Mouse (Mus musculus): ENCODE measurements at regions not wholly inside any gene's neighbourhood (a gene's known extent, or its start where the extent isn't known, plus 50 kb on each side); places are given as distances from the start of the nearest gene placed in this dataset.

GRCm38 (mm10) chr9:85391283-85391682, 64.1 kb upstream of the Tent5a start:
- Histone ChIP-seq H3K9ac (ENCODE audit: low read depth, low read length) (no peak overlapping the region), H3K27me3 (replicated peaks; ENCODE audit: control insufficient read depth, insufficient read depth, low read length) (no peaks in the 10 kb centered on the region), H3K4me1 (replicated peaks; ENCODE audit: control insufficient read depth, insufficient read depth, low read length) (no peaks in the 10 kb centered on the region), H3K4me3 (ENCODE audit: low read depth, low read length) (no peak overlapping the region), H3K9me3 (ENCODE audit: control insufficient read depth) (no peaks in the 10 kb centered on the region), H3K36me3 (ENCODE audit: control insufficient read depth, insufficient read depth) (no peaks in the 10 kb centered on the region), H3K27ac (ENCODE audit: low read depth, low read length) (no peak overlapping the region), H3K4me2 (replicated peaks; ENCODE audit: low read depth) (no peak overlapping the region)
- no peak for TF ChIP-seq CTCF (IDR thresholded peaks at IDR 0.05; ENCODE audit: low read depth)
- WGBS = 93% methylated on average over 2 of the region's 2 CpGs
- no peak for ATAC-seq

DNA sequence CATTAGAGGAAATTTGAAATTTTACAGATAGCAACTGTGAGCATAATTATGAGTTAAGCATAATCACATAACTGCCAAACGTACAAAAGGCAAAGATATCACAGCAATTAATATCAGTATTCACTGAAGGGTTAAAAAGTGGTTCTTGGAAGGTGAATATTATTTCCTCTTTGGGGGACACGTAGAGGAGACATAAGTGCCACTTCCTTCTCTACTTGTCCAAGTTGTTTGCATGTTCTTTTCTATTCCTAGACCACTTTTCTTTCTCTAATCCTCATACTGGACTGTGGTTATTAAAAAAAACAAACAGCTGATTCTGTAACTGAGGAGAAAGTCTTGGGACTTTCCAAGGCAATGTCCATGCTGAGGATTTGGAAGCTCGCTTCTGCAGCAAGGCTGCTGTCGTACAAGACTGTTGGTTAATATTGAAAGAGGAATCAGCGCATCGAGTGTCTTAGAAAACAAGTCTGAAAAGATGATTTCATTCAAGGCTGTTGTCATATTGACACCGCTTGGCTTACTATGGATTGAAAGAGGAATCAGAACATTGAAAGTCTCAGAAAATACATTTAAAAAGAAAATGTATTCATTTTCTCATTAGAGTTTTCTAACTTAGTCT, 61.7 kb upstream of the Tent5a start:
- Histone ChIP-seq H3K27ac (ENCODE audit: low read depth, low read length) (no peak overlapping the region), H3K9me3 (ENCODE audit: control insufficient read depth) (no peaks in the 10 kb centered on the region), H3K4me2 (replicated peaks; ENCODE audit: low read depth) (no peak overlapping the region), H3K27me3 (replicated peaks; ENCODE audit: control insufficient read depth, insufficient read depth, low read length) (no peaks in the 10 kb centered on the region), H3K4me3 (ENCODE audit: low read depth, low read length) (no peak overlapping the region), H3K4me1 (replicated peaks; ENCODE audit: control insufficient read depth, insufficient read depth, low read length) (no peaks in the 10 kb centered on the region), H3K9ac (ENCODE audit: low read depth, low read length) (no peak overlapping the region), H3K36me3 (ENCODE audit: control insufficient read depth, insufficient read depth) (no peaks in the 10 kb centered on the region)
- no peak for ATAC-seq
- TF ChIP-seq CTCF (IDR thresholded peaks at IDR 0.05; ENCODE audit: low read depth) = no peak
- WGBS = 69% methylated on average over 7 of the region's 7 CpGs

DNA sequence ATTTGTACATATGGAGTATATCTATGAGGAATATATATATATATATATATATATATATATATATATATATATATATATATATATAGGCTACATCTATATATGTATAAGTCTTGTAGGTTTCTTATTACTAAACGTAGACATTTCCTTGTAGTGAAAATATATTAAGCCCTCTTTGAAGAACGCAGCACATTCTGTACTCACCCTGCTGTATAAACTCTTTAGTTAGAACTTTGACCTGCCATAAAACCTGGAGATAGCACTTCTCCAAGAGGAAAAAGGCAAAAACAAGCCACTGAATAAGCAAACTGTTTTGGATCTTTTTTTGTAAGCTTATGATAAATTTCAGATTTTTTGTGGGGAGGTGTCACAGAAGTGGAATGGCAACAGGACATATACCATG, 55.3 kb upstream of the Tent5a start:
- no peaks in the 10 kb centered on the region for H3K36me3 ChIP-seq (ENCODE audit: control insufficient read depth, insufficient read depth)
- H3K9ac ChIP-seq (ENCODE audit: low read depth, low read length) = no peak overlapping the region
- H3K27ac ChIP-seq (ENCODE audit: low read depth, low read length) = no peak overlapping the region; the same call in 1 of the 2 replicates
- 0 out of 2 replicates have a peak, but pooled peaks cover 4% of the 10 kb centered on the region for H3K4me1 ChIP-seq (replicated peaks; ENCODE audit: control insufficient read depth, insufficient read depth, low read length)
- H3K4me2 ChIP-seq (replicated peaks; ENCODE audit: low read depth) = no peak overlapping the region
- peak; percentile 83 for ATAC-seq
- H3K9me3 ChIP-seq (ENCODE audit: control insufficient read depth) = no peaks in the 10 kb centered on the region
- no peaks in the 10 kb centered on the region for H3K27me3 ChIP-seq (replicated peaks; ENCODE audit: control insufficient read depth, insufficient read depth, low read length)
- H3K4me3 ChIP-seq (ENCODE audit: low read depth, low read length) = no peak overlapping the region
- TF ChIP-seq CTCF (IDR thresholded peaks at IDR 0.05; ENCODE audit: low read depth) = no peak
- WGBS = 31% methylated on average over 2 of the region's 2 CpGs

GRCm38 (mm10) chr9:85380756-85381155, 53.6 kb upstream of the Tent5a start:
- Histone ChIP-seq H3K4me2 (replicated peaks; ENCODE audit: low read depth) (no peak overlapping the region), H3K4me1 (replicated peaks; ENCODE audit: control insufficient read depth, insufficient read depth, low read length) (0 out of 2 replicates have a peak, but pooled peaks cover 4% of the 10 kb centered on the region), H3K9ac (ENCODE audit: low read depth, low read length) (no peak overlapping the region), H3K36me3 (ENCODE audit: control insufficient read depth, insufficient read depth) (no peaks in the 10 kb centered on the region), H3K27me3 (replicated peaks; ENCODE audit: control insufficient read depth, insufficient read depth, low read length) (no peaks in the 10 kb centered on the region), H3K4me3 (ENCODE audit: low read depth, low read length) (no peak overlapping the region), H3K27ac (ENCODE audit: low read depth, low read length) (no peak overlapping the region), H3K9me3 (ENCODE audit: control insufficient read depth) (no peaks in the 10 kb centered on the region)
- ATAC-seq = no peak
- no peak for TF ChIP-seq CTCF (IDR thresholded peaks at IDR 0.05; ENCODE audit: low read depth)
- WGBS = 62% methylated on average over 5 of the region's 5 CpGs

DNA sequence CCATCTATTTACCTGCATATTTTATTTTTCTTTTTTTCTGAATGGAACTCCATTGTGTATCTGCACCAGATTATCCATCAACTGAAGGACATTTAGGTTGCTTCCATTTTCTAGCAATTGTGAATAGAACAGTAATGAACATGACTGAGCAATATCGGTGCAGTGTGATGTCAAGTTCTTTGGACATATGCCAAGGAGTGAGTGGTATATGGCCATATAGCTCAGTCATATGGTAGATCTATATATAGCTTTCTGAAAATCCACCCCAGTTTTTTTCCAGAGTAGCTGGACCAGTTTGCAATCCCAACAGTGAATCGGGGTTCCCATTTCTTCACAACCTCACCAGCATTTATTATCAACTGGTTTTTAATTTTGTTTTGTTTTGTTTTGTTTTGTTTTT, 52.0 kb upstream of the Tent5a start:
- Histone ChIP-seq H3K4me2 (replicated peaks; ENCODE audit: low read depth) (no peak overlapping the region), H3K9ac (ENCODE audit: low read depth, low read length) (no peak overlapping the region), H3K9me3 (ENCODE audit: control insufficient read depth) (no peaks in the 10 kb centered on the region), H3K4me3 (ENCODE audit: low read depth, low read length) (no peak overlapping the region), H3K36me3 (ENCODE audit: control insufficient read depth, insufficient read depth) (no peaks in the 10 kb centered on the region), H3K27ac (ENCODE audit: low read depth, low read length) (no peak overlapping the region), H3K27me3 (replicated peaks; ENCODE audit: control insufficient read depth, insufficient read depth, low read length) (no peaks in the 10 kb centered on the region), H3K4me1 (replicated peaks; ENCODE audit: control insufficient read depth, insufficient read depth, low read length) (0 out of 2 replicates have a peak, but pooled peaks cover 4% of the 10 kb centered on the region)
- WGBS = 35% methylated on average over 2 of the region's 2 CpGs
- peak; percentile 75 for ATAC-seq
- TF ChIP-seq CTCF (IDR thresholded peaks at IDR 0.05; ENCODE audit: low read depth) = no peak

Measured in intestine, postnatal 0 days (tissue).